Mouse (Mus musculus): ENCODE data around the gene Sept5.

- no peak for TF ChIP-seq CTCF (conservative IDR thresholded peaks at IDR 0.05; ENCODE audit: insufficient read depth, insufficient read length, low read depth, low read length)
- no peak for TF ChIP-seq POLR2A (IDR thresholded peaks at IDR 0.05; ENCODE audit: low read depth, low read length)
These were observed 1.4 kb upstream of the Sept5 start for GRCm38 (mm10) chr16:18631141-18631540.
